Mouse (Mus musculus) kidney, postnatal 4 days (tissue): ENCODE results near the gene Bak1.

Experiments used
- DNase-seq, 2 experiments: peaks; one replicate each; pipeline ENCODE4 v3.0.0; 2021; ENCODE audit warnings: mixed read lengths in 2 of 2

Gene Bak1

DNA sequence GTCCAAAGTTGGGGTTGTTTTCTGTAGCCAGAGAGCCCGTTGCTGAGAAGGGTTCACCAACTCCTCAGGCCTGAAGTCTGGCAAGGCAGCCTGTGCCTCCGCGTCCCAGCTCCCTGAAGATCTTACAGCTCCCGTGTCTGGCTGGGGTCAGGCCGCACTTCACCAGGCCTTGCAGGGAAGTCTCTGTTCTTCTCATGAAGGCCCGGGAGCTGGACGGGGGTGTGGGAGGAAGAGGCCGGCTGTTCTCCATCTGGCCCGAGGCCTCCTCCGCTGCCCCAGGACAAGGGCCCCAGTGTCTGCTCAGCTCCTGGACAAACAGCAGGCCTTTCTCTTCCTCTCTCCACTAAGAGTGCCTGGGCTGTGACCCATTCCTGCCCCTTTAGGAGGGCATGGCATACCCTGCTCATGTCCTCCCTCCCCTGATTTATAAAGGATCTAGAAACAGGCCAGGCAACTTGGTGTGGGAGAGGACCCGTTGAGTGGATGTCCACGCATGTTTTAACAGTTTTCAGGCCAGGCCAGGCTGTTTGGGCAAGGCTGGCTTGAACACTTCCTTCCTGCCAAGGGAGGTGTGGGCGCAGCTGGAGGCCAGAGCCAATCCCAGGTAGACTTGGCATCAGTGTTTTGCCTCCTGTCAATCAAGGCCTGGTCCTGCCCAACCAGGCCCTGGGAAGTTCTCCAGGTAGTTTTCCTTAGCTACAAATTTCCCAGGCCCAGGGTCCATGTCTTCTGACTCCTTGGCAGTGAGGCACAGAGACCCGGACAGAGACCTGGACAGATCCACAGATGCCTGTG, 19.8 kb upstream of the Bak1 start:
- DNase-seq = peak; percentile 66 to 79

- peak; percentile 56 to 65 for DNase-seq
Observed at GRCm38 (mm10) chr17:27047762-27048444, 19.1 kb upstream of the Bak1 start.

DNA sequence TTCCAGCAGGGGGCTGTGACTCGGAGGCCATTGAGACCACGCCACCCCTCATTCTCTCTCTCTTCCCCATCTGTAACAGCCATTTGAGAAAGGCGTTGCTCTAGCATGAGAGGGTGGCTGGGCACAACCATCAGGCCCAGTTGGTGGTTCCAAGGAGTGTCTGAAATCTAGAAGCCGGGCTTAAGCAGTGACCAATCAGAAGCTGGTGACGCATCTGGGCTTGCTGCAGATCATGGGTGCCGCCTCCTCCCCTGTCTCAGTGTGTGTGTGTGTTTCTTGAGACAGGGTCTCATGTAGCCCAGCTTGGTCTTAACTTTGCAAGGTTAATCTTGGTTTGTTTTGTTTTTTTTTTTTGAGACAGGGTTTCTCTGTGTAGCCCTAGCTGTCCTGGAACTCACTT, 16.4 kb upstream of the Bak1 start:
- no peak for DNase-seq

DNA sequence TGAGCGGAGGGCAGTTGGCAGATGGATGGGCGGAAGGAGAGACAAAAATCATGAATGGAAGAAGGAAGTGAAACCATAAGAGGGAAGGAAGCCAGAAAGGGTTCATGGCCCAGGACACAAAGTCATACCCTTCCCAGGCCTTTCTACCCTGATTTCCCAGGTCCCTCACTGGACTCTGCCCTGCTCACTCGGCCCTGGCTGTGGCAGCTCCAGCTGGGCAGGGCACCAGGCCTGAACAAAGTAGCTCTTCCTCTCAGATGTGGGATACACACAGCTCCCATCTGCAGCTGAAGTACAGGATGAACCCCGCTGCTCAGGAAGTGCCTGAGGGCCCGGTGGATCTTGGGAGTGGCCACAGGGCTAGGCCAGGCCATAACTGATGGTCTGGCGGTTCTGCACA, 14.0 kb upstream of the Bak1 start:
- peak; percentile 34 to 65 for DNase-seq

GRCm38 (mm10) chr17:27041787-27042055, 12.9 kb upstream of the Bak1 start:
- DNase-seq = no peak

- DNase-seq = peak; percentile 33 to 47
Observed at GRCm38 (mm10) chr17:27041046-27041786, 12.4 kb upstream of the Bak1 start.

GRCm38 (mm10) chr17:27040304-27041045, 11.7 kb upstream of the Bak1 start:
- DNase-seq = peak; percentile 79 to 87

DNA sequence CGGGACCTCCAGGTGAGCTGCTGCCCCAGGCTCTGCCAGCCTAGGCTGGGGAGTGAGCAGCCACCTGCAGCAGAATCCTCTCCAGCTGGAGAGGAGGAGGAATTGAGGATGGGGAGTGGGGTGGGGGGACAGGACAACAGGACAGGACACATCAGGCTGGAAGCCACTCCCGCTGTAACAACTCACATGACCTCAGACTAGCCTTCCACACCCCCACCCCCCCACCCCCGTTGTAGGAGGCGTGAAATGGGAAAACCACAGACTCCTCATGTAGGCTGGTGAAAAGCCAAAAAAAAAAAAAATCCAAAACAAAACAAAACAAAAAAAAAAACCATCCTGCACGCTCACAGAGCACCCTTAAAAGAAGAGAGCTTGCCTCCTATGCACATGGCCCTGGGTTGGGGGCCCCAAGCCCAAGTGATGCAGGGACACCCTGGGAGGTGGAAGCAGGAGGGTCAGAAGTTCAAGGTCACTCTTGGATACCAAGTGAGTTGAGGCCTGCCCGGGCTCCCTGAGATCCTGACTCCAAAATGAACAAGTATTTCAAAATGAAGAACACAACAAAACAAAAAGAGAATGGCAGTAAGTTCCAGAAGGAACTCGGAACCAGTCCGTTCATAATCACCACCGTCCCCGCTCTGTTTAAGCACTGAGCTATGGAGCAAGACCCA, 10.8 kb upstream of the Bak1 start:
- DNase-seq = peak in 1 of 2 experiments; percentile 32

GRCm38 (mm10) chr17:27038335-27039050, 9.7 kb upstream of the Bak1 start:
- peak; percentile 20 to 50 for DNase-seq

DNA sequence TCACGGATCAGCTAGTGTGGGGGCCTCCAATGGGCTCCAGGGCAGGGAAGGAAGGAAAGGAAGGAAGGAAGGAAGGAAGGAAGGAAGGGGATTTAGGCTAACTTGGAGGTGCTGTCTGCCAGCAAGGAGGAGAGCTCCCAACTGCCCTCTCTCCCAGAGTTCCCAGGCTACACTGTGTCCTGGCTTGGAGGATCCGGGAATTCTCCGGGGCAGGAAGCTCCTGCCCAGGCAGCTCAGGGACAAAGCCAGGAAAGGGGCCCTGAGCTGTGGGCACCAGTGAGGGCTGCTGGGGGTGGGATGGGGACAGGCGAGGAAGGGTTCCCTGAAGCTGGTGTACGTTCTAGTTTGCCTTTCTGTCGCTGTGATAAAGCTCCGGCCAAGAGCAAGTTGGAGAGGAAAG, 7.7 kb upstream of the Bak1 start:
- peak in 1 of 2 experiments; percentile 37 for DNase-seq

DNA sequence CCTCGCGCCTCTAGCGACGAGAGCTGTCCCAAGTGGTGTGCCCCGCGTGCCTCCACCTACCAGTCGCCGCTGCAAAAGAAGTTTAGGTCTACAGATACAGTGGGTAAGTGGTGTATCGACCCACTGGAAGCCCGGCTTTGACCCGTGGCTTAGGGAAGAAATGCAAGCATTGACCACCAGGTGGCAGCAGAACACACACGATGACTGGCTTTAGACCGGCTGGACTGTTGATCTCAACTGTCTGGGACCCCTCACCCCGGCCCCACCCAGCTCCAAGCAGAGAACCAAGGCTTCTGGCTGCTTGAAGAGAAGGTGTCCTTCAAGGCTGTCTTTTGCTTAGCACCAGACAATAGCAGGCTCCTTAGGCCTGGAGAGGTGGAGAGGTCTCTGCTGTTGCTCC, 4.1 kb upstream of the Bak1 start:
- peak; percentile 90 to 91 for DNase-seq

- DNase-seq = no peak
Observed at GRCm38 (mm10) chr17:27032328-27032727, 3.5 kb upstream of the Bak1 start.

DNA sequence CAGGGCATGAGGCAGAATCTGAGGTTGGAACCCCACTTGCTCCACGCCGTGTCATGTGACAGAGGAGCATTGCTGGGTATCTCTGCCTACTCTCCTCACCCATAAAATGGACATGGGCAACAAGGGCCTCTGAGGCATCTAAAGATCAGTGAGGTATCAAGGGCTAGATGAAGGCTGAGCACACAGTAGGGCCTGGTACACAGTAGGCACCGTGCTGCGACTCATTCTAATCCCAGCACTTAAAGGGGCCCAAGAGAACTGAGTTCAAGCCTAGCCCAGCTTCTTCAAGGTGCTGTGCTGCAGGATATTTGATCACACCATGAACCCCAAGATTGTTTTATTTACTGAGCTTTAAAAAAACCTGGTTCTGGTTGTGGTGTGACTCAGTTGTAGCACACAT, 2.1 kb upstream of the Bak1 start:
- DNase-seq = no peak

DNA sequence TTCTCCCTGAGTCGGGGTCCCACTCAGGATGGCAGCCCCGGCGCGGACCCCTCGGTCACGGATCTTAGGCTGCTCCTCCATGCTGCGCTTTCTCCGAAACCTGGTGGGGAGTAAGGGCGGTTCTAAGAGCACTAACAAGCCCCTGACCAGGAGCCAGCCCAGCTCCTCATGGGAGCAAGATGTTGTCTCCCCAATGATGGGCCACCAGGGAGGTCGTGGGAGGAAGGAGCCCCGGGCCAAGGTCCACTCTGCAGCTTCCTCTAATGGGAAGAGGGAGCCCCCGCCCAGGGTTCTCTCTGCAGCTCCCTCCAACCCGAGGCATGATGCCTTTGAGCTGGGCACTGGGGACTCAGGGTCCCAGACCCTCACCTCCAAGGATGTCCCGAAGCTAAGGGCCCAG, 622 bp upstream of the Bak1 start:
- no peak for DNase-seq

- peak; percentile 94 to 96 for DNase-seq
Observed at GRCm38 (mm10) chr17:27028284-27028795, 469 bp downstream of the Bak1 start.

DNA sequence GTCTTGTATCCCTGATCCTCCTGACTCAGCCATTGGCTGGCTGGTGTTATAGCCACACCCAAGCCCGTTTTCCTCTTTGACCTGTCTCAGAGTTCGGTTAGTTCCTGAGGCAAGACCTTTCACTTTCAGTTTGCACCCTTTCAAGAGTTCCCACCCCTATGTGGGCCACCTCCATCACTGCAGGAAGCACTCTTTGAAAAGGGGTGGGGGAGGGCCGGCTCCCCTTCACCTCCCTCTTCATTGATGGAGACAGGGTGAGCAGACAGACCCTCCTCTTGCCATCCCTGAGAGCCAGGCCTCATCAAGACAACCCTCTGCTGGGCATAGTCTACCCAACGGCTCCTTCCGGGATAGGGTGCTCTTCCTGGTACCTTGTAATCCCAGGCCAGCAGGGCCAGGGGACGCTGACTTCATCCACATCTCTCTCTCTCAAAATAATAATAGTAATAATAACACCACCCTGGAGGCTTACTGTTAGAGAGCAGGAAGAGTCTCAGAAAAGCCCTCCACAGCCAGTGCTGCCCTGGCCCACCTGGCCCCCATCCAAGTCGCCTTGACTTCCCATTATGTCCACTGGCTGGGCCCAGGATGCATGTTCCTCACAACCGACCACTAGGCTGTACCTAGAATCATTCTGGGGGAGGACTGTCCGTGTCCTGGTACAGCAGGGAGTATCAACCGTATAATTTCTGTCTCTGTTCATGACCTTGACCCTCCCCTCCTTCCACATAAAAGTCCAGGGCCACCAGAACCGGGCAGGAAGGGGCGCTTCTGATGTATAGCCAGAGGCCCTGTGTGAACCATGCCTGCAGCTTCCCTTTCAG, 1.1 kb downstream of the Bak1 start:
- DNase-seq = peak in 1 of 2 experiments; percentile 72

DNA sequence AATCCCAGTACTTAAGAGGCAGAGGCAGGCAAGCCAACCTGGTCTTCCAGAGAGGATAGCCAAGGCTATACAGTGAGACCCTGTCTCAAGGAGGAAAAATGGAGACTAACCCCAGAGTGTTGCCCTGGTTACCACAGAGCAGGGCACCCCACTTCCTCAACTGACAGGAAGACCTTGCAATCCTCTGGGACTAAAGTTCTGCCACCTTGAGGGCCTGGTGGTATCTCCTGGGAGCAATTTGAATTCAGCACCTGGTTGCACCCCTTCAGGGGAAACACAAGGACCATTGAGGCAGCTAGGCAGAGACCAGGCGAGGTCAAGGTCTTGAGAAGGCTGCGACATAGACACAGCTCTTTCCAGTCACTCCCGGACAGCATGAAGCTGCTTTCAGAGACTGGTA, 2.9 kb downstream of the Bak1 start:
- DNase-seq = no peak

DNA sequence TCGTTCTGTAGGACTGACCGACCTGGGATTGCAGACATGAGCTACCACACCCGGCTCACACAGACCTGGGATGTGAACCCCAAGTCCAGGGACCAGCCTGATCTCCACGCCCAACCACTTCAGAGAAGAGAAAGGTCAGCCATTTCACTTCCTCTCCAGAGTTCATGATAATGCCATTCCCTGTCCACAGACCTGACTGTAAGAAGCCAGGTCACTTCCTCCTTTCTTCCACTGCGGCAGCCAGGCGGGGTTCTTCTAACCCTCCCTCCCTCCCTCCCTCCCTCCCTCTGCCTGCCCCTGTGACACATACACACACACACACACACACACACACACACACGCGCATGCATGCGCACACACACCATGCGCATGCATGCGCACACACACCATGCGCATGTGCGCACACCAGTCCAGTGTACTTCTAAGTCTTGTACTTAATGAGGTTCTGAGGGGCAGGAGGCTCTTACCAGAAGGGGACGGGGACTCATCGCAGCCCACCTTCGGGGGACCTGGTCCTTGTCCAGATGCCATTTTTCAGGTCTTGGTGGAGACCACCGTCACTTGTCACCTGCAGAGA, 3.4 kb downstream of the Bak1 start:
- DNase-seq = no peak

DNA sequence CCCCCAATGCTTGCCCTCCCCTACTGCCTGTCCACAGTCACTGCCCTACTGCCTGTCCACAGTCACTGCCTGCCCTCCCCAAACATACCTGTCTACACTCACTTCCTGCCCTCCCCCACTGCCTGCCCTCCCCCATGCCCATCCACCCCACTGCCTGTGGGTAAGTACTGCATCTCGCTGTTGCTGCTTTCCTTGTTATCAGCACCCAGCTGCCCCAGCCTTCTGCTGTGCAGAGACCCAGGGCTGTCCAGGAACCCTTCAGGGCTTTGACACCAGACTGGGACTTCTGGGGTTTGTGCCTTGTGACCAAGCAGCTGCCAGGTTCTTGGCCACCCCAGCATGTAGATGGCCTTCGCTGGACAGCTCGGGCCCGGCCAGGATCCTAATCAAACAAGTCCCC, 5.5 kb downstream of the Bak1 start:
- no peak for DNase-seq

DNA sequence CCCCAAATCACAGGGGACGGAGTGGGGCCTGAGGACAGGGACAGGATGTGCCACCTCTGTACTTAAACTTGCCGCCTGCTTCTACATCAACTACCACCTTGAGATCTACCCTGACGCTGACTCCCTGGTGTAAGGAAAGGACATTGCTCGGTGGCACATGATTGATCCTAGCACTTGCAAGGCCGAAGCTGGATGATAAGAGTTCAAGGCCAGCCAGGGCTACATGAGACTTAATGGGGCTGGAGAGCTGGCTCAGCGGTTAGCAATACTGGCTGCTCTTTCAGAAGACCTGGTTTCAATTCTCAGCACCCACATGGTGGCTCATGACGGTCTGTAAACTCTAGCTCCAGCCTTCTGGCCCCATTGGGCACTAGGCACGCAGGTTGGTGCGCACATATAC, 7.1 kb downstream of the Bak1 start:
- no peak for DNase-seq
